Mouse (Mus musculus): ENCODE results near the gene Usp54. TPM values are rescaled to one million over a fixed set of nuclear protein-coding genes. Genes with fewer than 3 reads are reported as not detected.
"Not testable (repeated sequence)": the region's sequence is repeated elsewhere in the genome, so short reads cannot be mapped to it uniquely, and the experiment has no call there.

Usp54 gene
- total RNA-seq, 2 experiments from 2014 or later: 29.7 to 35.7 TPM

- intact Hi-C loops (cut with DNase I): no loop called here
Observed at GRCm38 (mm10) chr14:20658326-20658725, 17.5 kb upstream of the Usp54 start.

GRCm38 (mm10) chr14:20656361-20656760 is 15.5 kb upstream of the Usp54 start, which contains the start of gene Myoz1:
TSS of gene Myoz1 (minus strand) at chr14:20656540.
- DNase-seq (ENCODE audit: low spot score in 2 of 2): no peak
- intact Hi-C loops (cut with DNase I): no loop called here

More at GRCm38 (mm10) chr14:20658326-20658725, 17.5 kb upstream of the Usp54 start:
- peak; percentile 70 to 80 for DNase-seq (ENCODE audit: low spot score in 2 of 2)

- intact Hi-C loops (cut with DNase I): no loop called here
- DNase-seq (ENCODE audit: low spot score in 2 of 2): no peak
Observed at GRCm38 (mm10) chr14:20655731-20656130, 14.9 kb upstream of the Usp54 start.

- no peak for DNase-seq (ENCODE audit: low spot score in 2 of 2)
- intact Hi-C loops (cut with DNase I): no loop called here
Observed at GRCm38 (mm10) chr14:20654690-20655421, 14.0 kb upstream of the Usp54 start.

GRCm38 (mm10) chr14:20651722-20652256 is 10.9 kb upstream of the Usp54 start:
- no peak for DNase-seq (ENCODE audit: low spot score in 2 of 2)

GRCm38 (mm10) chr14:20651000-20651399 is 10.1 kb upstream of the Usp54 start:
- intact Hi-C loops (cut with DNase I): no loop called here
- no peak for DNase-seq (ENCODE audit: low spot score in 2 of 2)

More at GRCm38 (mm10) chr14:20651722-20652256, 10.9 kb upstream of the Usp54 start:
- intact Hi-C loops (cut with DNase I): no loop called here

- DNase-seq (ENCODE audit: low spot score in 2 of 2): no peak
- intact Hi-C loops (cut with DNase I): no loop called here
Observed at GRCm38 (mm10) chr14:20646381-20646780, 5.5 kb upstream of the Usp54 start.

GRCm38 (mm10) chr14:20645547-20645946 is 4.7 kb upstream of the Usp54 start:
- DNase-seq (ENCODE audit: low spot score in 2 of 2): no peak
- intact Hi-C loops (cut with DNase I): no loop called here

GRCm38 (mm10) chr14:20641438-20641875 is 594 bp upstream of the Usp54 start:
- intact Hi-C loops (cut with DNase I): no loop called here
- DNase-seq (ENCODE audit: low spot score in 2 of 2): no peak

- peak in 1 of 2 experiments; percentile 47 for DNase-seq (ENCODE audit: low spot score in 2 of 2)
- intact Hi-C loops (cut with DNase I): no loop called here
Observed at GRCm38 (mm10) chr14:20639918-20640619, 794 bp downstream of the Usp54 start.

- intact Hi-C loops (cut with DNase I): no loop called here
- no peak for DNase-seq (ENCODE audit: low spot score in 2 of 2)
Observed at GRCm38 (mm10) chr14:20638702-20639101, 2.2 kb downstream of the Usp54 start.

- DNase-seq (ENCODE audit: low spot score in 2 of 2): no peak
- intact Hi-C loops (cut with DNase I): no loop called here
Observed at GRCm38 (mm10) chr14:20637818-20638574, 2.9 kb downstream of the Usp54 start.

GRCm38 (mm10) chr14:20636968-20637367 is 3.9 kb downstream of the Usp54 start:
- intact Hi-C loops (cut with DNase I); DNase-seq (ENCODE audit: low spot score in 2 of 2): not testable (repeated sequence)

- intact Hi-C loops (cut with DNase I): no loop called here
- no peak for DNase-seq (ENCODE audit: low spot score in 2 of 2)
Observed at GRCm38 (mm10) chr14:20635546-20635945, 5.3 kb downstream of the Usp54 start.

GRCm38 (mm10) chr14:20631253-20631652 is 9.6 kb downstream of the Usp54 start:
- intact Hi-C loops (cut with DNase I): no loop called here
- no peak for DNase-seq (ENCODE audit: low spot score in 2 of 2)

GRCm38 (mm10) chr14:20626971-20627370 is 13.9 kb downstream of the Usp54 start:
- intact Hi-C loops (cut with DNase I): no loop called here
- no peak for DNase-seq (ENCODE audit: low spot score in 2 of 2)

GRCm38 (mm10) chr14:20626447-20626846 is 14.4 kb downstream of the Usp54 start:
- DNase-seq (ENCODE audit: low spot score in 2 of 2): no peak
- intact Hi-C loops (cut with DNase I): no loop called here

- no peak for DNase-seq (ENCODE audit: low spot score in 2 of 2)
- intact Hi-C loops (cut with DNase I): loop anchor here (5.0 kb wide), 1 partner anchor 46 kb away; no protein-coding TSS in a partner anchor
Observed at GRCm38 (mm10) chr14:20622907-20623306, 18.0 kb downstream of the Usp54 start.

GRCm38 (mm10) chr14:20622412-20622811 is 18.5 kb downstream of the Usp54 start:
- intact Hi-C loops (cut with DNase I): loop anchor here (5.0 kb wide), 1 partner anchor 45 kb away; no protein-coding TSS in a partner anchor
- no peak for DNase-seq (ENCODE audit: low spot score in 2 of 2)

Measured in left cerebral cortex, postnatal 14 days (tissue).